Mouse (Mus musculus) layer of hippocampus, postnatal 25 days (tissue): Measurements from ENCODE around the gene Cfap70. TPM values are rescaled to one million over a fixed set of nuclear protein-coding genes. Genes with fewer than 3 reads are reported as not detected.

Experiments
- DNase-seq, 2 experiments: peaks; one replicate each; pipeline ENCODE4 v3.0.0; 2022; ENCODE audit warnings: mixed read lengths in 2 of 2, low spot score in 1 of 2; ENCODE audit errors: extremely low spot score in 1 of 2
- total RNA-seq, 2 experiments: library from RNA; stranded (reverse); gene quantifications; 2 replicates each; pipeline ENCODE4 v1.2.3; 2021

Cfap70 gene
- total RNA-seq, 2 experiments from 2014 or later: 0.62 to 0.82 TPM

GRCm38 (mm10) chr14:20347991-20348541, 104.0 kb downstream of the Cfap70 start, which contains the start of the genes Ecd and Fam149b:
Ecd (minus strand) TSS chr14:20348121.
Fam149b (plus strand) TSS chr14:20348162.
- peak; percentile 88 to 89 for DNase-seq

- no peak for DNase-seq
Observed at GRCm38 (mm10) chr14:20347441-20347990, 104.5 kb downstream of the Cfap70 start.

- DNase-seq: no peak
Observed at GRCm38 (mm10) chr14:20345885-20346284, 106.1 kb downstream of the Cfap70 start.

Other genes starting within 250 kb of the Cfap70 start
- gene Kcnk16, start 183.0 kb downstream of the Cfap70 start, total RNA-seq: not detected
- 10 to 100 TPM; 21.9 to 25.1 TPM for gene Nudt13, start 157.5 kb downstream of the Cfap70 start, total RNA-seq
- 10 to 100 TPM; 31.1 to 34.4 TPM for gene Ecd, start 104.1 kb downstream of the Cfap70 start, total RNA-seq
- 10 to 100 TPM; 42.4 to 51.7 TPM for gene Fam149b, start 104.1 kb downstream of the Cfap70 start, total RNA-seq
- 10 to 100 TPM; 25.2 to 27.4 TPM for gene Dnajc9, start 63.3 kb downstream of the Cfap70 start, total RNA-seq
- 10 to 100 TPM; 34.0 to 36.4 TPM for gene Mrps16, start 58.6 kb downstream of the Cfap70 start, total RNA-seq
- gene Anxa7, start 27.9 kb upstream of the Cfap70 start, total RNA-seq: 10 to 100 TPM; 54.9 to 57.1 TPM
- gene Mss51, start 44.7 kb upstream of the Cfap70 start, total RNA-seq: under 1 TPM; 0.66 to 0.85 TPM
- gene Ppp3cb, start 94.3 kb upstream of the Cfap70 start, total RNA-seq: 100 to 1,000 TPM; 319 to 324 TPM
- gene Usp54, start 188.8 kb upstream of the Cfap70 start, total RNA-seq: 10 to 100 TPM; 42.6 to 50.8 TPM
- gene Myoz1, start 204.3 kb upstream of the Cfap70 start, total RNA-seq: not detected
- under 1 TPM; 0.12 to 0.22 TPM for gene Synpo2l, start 216.1 kb upstream of the Cfap70 start, total RNA-seq
- 100 to 1,000 TPM in 1 of 2 experiments, 10 to 100 TPM in 1; 99.6 to 110 TPM for gene Sec24c, start 222.1 kb upstream of the Cfap70 start, total RNA-seq
- gene Fut11, start 242.7 kb upstream of the Cfap70 start, total RNA-seq: 10 to 100 TPM; 15.6 to 16.0 TPM